Mouse (Mus musculus) forebrain, embryonic 16.5 days (tissue): ENCODE results near the gene Apex1. TPM values are rescaled to one million over a fixed set of nuclear protein-coding genes. Genes with fewer than 3 reads are reported as not detected.
"Not testable (repeated sequence)": the region's sequence is repeated elsewhere in the genome, so short reads cannot be mapped to it uniquely, and the experiment has no call there.

Source experiments
- ATAC-seq: fragments of 200-750 bp; cut with Nextera tagmentation; 2 replicates; pipeline ENCODE4 v1.8.0; 2017; ENCODE audit warnings: mild to moderate bottlenecking, moderate library complexity
- H3K27ac ChIP-seq: fragments of 300-500 bp; sonication (generic); 2 replicates; pipeline ENCODE4 v1.5.1; 2014; ENCODE audit warnings: low read length, control low read depth
- H3K27me3 ChIP-seq: fragments of 300-500 bp; sonication (generic); replicated peaks from 2 replicates; pipeline ENCODE4 v1.6.1; 2014; ENCODE audit warnings: low read length; ENCODE audit not compliant: control insufficient read depth, insufficient read depth
- H3K36me3 ChIP-seq: fragments of 300-500 bp; sonication (generic); 2 replicates; pipeline ENCODE4 v1.6.1; 2014; ENCODE audit not compliant: control insufficient read depth, insufficient read depth
- H3K4me1 ChIP-seq: fragments of 300-500 bp; sonication (generic); replicated peaks from 2 replicates; pipeline ENCODE4 v1.6.1; 2014; ENCODE audit warnings: low read length; ENCODE audit not compliant: control insufficient read depth, insufficient read depth
- H3K4me2 ChIP-seq: fragments of 300-500 bp; sonication (generic); 2 replicates; pipeline ENCODE4 v1.6.1; 2014; ENCODE audit warnings: mild to moderate bottlenecking, low read length, control low read depth
- H3K4me3 ChIP-seq: fragments of 300-500 bp; sonication (generic); replicated peaks from 2 replicates; pipeline ENCODE4 v1.5.1; 2014; ENCODE audit warnings: mild to moderate bottlenecking, low read length, control low read depth
- H3K9ac ChIP-seq: fragments of 300-500 bp; sonication (generic); replicated peaks from 2 replicates; pipeline ENCODE4 v1.6.1; 2014; ENCODE audit warnings: low read depth, low read length, control low read depth
- H3K9me3 ChIP-seq: fragments of 300-500 bp; sonication (generic); 2 replicates; pipeline ENCODE4 v1.6.1; 2016; ENCODE audit warnings: low read length; ENCODE audit not compliant: control insufficient read depth
- WGBS: fragments of 180-500 bp; shearing (Covaris S2); extraction: QIAGEN DNeasy Blood & Tissue Kit; methylation state at CpG from one replicate; pipeline ENCODE4 v1.1.7; 2014; 5-methylcytosine and 5-hydroxymethylcytosine counted together
- polyA plus RNA-seq: library from polyadenylated mRNA; unstranded; fragments of >200 nt; fragmentation: Nextera tagmentation; extraction: Ambion mirVana; gene quantifications from 2 replicates; pipeline ENCODE4 v1.2.1, GENCODE M21; 2015

Gene Apex1
- polyA plus RNA-seq, 1 experiment from 2014 or later: 265 TPM

DNA sequence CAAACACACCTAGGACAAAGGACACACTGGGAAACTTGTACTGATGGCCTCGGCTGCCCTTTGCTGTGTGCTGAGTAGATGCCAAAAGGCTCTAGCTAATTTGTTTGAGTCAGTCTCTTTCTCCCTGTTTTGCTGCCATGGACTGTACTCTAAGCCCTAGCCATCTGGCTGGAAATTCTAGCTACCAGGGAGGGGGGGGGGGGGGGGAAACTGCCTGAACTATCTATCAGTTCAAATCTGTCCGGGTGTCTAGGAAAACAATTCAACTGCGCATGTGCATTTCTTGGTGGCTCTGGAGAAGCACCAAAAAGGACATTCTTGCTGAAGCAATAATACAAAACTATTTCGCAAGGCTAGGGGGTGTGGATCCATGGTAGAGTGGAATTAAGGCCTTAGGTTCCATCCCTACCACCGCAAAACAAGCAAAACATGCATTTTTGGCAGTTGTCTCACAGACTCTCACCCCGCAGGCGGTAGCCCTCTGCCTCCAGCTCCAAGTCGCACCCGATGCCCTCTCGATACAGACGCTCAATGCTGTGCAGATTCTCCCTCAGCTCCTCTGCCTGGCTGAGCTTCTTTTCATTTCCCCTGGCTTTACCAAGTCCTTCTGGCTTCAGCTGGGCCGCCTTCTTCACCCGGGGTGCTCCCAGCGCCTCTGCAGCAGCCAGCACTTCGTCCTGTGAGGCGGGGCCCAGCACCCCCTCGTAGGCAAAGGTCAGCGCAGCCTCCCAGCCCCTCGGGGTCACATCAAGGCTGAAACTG lies 28.6 kb upstream of the Apex1 start:
- H3K36me3 ChIP-seq: no peaks in the 10 kb centered on the region
- WGBS: 19% methylated on average over 19 of the region's 19 CpGs
- H3K27ac ChIP-seq: no peak overlapping the region
- peak overlapping the region; percentile 63 for H3K9ac ChIP-seq
- H3K4me2 ChIP-seq: peak overlapping the region; percentile 94
- no peaks in the 10 kb centered on the region for H3K9me3 ChIP-seq
- H3K4me1 ChIP-seq: peaks cover 14% of the 10 kb centered on the region
- H3K27me3 ChIP-seq: no peaks in the 10 kb centered on the region
- ATAC-seq: peak; percentile 53
- H3K4me3 ChIP-seq: peak overlapping the region; percentile 54

DNA sequence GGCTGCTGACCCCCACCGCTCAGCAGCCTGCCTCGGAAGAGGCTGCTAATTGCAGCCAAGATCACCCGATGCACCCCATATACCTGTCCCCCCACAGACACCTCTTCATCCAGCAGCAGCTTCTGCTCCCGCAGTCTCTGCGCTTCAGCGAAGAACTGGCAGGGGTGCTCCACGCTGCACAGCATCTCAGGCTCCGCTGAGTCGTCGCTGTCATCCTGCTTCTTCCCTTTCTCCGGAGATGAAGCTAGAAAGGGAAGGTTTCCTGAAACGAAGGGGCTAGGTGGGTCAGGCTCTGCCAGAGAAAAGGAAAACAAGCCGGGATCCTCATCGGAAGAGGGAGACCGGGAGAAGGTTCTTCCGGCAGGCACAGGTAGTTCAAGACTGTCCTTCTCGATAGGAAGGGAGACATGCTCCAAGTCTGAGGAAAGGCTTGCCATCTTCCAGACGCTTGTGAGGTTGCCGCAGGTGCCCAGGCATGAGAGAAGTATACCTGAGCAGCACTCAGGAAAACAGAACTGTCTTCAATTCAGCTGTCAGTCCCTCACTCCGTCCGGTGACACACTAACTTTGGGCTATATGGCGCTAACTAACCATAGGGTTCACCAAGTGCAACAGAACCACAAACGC lies 27.9 kb upstream of the Apex1 start:
- peak overlapping the region; percentile 94 for H3K4me2 ChIP-seq
- 14% methylated on average over 23 of the region's 23 CpGs for WGBS
- no peaks in the 10 kb centered on the region for H3K9me3 ChIP-seq
- peaks cover 14% of the 10 kb centered on the region for H3K4me1 ChIP-seq
- peak overlapping the region; percentile 63 for H3K9ac ChIP-seq
- peak; percentile 84 for ATAC-seq
- H3K4me3 ChIP-seq: peak overlapping the region; percentile 54
- H3K27me3 ChIP-seq: no peaks in the 10 kb centered on the region
- H3K36me3 ChIP-seq: no peaks in the 10 kb centered on the region
- no peak overlapping the region for H3K27ac ChIP-seq

DNA sequence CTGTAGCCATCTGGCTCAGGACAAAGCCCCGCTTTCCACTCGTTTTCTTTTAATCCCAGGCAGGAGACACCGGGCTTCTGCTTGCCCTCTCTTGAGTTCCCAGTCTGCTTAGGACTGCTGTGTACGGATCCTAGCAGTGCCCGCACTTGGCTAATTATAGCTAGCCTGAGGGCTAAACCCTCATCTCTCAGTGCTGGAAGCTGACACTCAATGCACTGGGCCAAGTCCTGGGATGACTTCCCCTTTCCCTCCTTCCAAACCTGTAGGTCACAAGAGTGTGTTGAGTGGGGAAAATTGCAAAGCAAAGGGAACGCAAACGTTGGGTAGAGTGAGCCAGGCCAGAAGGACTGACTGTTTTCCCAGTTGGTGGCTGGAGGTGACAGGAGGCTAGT lies 27.4 kb upstream of the Apex1 start, which contains the start of gene Klhl33:
Gene Klhl33 (minus strand): TSS at position 134 of the 392 bp plus-strand sequence.
- Histone ChIP-seq H3K4me2 (peak within 1 kb of the TSS; percentile 94), H3K9me3 (no peaks in the 10 kb centered on the region), H3K4me1 (peaks cover 14% of the 10 kb centered on the region), H3K9ac (peak within 1 kb of the TSS; percentile 63), H3K36me3 (no peaks in the 10 kb centered on the region), H3K27ac (no peak within 1 kb of the TSS), H3K4me3 (peak within 1 kb of the TSS; percentile 54), H3K27me3 (no peaks in the 10 kb centered on the region)
- ATAC-seq: 0 out of 2 replicates have a peak, but pooled peaks have one; percentile 11
- WGBS: 34% methylated on average over 7 of the region's 7 CpGs

DNA sequence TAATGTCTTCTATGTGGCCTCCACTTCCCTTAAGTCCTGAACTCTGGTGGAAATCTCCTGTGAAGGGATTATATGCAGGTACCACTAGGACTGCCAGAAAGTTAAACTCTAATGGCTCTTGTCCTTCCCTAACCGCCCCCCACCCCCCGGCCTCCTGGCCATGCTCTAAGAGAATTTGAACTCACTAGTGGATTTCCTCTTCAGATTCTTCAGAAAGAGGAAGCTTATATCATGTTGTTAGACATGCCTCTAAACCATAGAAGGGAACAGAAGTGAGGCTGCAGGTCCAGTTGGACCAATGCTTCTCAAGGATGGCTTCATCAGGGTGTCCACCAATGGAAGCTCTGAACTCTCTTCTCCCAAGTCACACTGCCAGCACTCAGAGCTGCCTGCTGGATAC lies 26.8 kb upstream of the Apex1 start:
- not testable (repeated sequence) for ATAC-seq, H3K4me2 ChIP-seq, H3K27ac ChIP-seq, H3K4me3 ChIP-seq, H3K27me3 ChIP-seq, H3K9ac ChIP-seq, H3K36me3 ChIP-seq, H3K9me3 ChIP-seq
- 96% methylated on average over 2 of the region's 2 CpGs for WGBS
- H3K4me1 ChIP-seq: peaks cover 14% of the 10 kb centered on the region

DNA sequence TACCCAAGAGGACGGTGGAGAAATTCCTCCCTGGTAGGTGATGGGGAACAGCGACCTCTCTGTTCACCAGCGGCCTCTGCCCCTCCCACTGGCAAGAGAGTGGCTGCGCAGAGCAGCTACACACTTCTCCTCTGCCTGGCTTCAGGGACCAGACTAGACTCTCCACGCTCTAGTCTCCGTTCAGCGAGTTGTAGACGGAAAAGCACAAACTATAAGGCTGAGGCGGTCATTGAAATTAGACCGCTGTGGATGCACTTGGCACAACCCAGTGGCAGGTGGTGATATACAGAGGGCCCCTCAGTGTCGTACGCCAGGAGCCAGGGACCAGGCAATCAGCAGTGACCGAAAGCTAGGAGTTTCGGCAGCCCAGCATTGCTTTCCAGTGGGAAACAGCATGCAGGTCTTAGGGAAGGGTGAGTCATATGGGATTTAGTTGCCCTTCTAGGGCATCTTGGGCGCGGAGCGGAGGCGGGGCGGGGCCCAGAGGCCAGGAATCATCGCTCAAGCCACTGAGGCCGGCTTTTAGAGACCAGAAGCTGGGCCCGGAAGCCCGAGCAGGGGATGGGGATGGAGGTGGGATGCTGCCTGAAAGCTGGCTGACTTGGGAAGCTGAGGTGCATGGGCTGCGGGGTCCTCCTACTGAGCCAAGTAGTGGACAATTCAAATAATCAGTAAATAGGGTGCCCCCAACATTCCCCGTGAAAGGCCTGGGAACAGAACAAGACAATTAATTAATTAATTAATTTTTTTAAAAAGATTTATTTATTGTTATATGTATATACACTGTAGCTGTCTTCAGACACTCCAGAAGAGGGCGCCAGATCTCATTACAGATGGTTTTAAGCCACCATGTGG lies 20.6 kb upstream of the Apex1 start:
- H3K27me3 ChIP-seq: no peaks in the 10 kb centered on the region
- no peaks in the 10 kb centered on the region for H3K9me3 ChIP-seq
- no peaks in the 10 kb centered on the region for H3K36me3 ChIP-seq
- ATAC-seq: peak; percentile 89
- peaks cover 8% of the 10 kb centered on the region for H3K4me1 ChIP-seq
- peak overlapping the region; percentile 59 for H3K4me2 ChIP-seq
- peak overlapping the region; percentile 28 for H3K9ac ChIP-seq
- 5% methylated on average over 26 of the region's 26 CpGs for WGBS
- no peak overlapping the region for H3K27ac ChIP-seq
- peak overlapping the region; percentile 42 for H3K4me3 ChIP-seq

DNA sequence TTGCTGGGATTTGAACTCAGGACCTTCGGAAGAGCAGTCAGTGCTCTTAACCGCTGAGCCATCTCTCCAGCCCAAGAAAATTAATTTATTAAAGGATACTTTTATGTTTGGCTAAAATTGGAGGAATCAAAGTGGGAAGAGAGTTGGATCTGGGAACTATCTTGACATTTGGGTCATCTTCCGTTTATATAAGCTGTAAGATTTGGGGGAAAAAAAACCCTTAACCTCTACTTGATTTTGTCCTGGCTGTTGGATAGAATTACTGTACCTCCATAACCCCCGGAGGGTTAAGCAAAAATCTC lies 20.0 kb upstream of the Apex1 start:
- 80% methylated on average over 4 of the region's 4 CpGs for WGBS
- Histone ChIP-seq H3K4me1 (peaks cover 8% of the 10 kb centered on the region), H3K27me3 (no peaks in the 10 kb centered on the region), H3K36me3 (no peaks in the 10 kb centered on the region), H3K4me3 (no peak overlapping the region), H3K9ac (no peak overlapping the region), H3K9me3 (no peaks in the 10 kb centered on the region), H3K27ac (no peak overlapping the region), H3K4me2 (no peak overlapping the region)
- no peak for ATAC-seq

DNA sequence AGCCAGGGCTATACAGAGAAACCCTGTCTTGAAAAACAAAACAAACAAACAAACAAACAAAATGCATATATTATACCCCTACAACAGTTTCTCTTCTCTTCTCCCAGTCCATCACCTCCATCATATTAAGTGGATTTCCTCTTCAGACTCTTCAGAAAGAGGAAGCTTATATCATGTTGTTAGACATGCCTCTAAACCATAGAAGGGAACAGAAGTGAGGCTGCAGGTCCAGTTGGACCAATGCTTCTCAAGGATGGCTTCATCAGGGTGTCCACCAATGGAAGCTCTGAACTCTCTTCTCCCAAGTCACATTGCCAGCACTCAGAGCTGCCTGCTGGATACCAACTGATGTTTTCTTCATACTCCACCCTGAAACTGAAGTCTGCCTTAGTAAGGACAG lies 19.4 kb upstream of the Apex1 start:
- not testable (repeated sequence) for H3K27ac ChIP-seq, H3K4me2 ChIP-seq, H3K9ac ChIP-seq, H3K4me1 ChIP-seq, H3K36me3 ChIP-seq, H3K27me3 ChIP-seq, H3K9me3 ChIP-seq, H3K4me3 ChIP-seq, ATAC-seq

DNA sequence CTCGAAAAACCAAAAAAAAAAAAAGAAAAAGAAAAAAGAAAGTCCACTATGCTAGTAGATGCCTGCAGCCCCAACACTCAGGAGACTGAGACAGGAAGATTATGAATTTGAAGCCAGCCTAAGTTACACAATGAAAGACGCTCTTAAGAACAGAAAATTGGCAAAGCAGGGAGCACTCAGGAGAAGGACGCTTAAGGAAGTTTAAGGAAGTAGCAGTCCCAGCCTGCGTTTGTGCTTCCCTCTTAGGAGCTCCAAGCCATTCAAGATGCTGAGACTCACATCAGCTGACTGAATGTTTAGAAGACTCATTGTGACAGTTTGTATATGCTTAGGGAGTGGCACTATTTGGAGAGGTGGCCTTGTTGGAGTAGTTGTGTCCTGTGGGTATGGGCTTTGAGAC lies 16.6 kb upstream of the Apex1 start:
- Histone ChIP-seq H3K27ac (no peak overlapping the region), H3K4me2 (no peak overlapping the region), H3K36me3 (peaks cover 12% of the 10 kb centered on the region), H3K4me1 (peaks cover 8% of the 10 kb centered on the region), H3K9ac (no peak overlapping the region), H3K9me3 (no peaks in the 10 kb centered on the region), H3K27me3 (no peaks in the 10 kb centered on the region), H3K4me3 (no peak overlapping the region)
- no peak for ATAC-seq
- WGBS: 81% methylated on average over 4 of the region's 4 CpGs

DNA sequence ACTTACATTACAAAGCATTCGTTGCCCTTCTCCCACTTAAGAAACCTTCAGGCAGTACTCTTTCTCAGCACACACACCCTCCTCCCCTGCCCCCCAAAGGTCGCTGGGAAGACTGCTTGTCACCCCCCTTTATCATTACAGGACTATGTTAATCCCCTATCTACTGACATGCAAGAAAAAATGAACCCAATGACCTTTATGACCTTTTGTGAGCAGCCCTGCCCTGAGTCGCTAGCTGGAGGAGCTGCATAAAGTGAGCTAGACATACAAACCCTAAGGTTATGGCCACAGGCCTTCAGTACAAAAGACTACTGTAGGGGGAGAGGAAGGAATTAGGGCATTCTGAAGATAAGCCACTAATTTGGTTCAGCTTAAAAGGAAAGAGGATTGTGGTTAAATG lies 13.4 kb upstream of the Apex1 start:
- Histone ChIP-seq H3K4me2 (no peak overlapping the region), H3K36me3 (peaks cover 31% of the 10 kb centered on the region), H3K4me1 (no peaks in the 10 kb centered on the region), H3K9me3 (no peaks in the 10 kb centered on the region), H3K9ac (no peak overlapping the region), H3K27me3 (no peaks in the 10 kb centered on the region), H3K4me3 (no peak overlapping the region), H3K27ac (no peak overlapping the region)
- no peak for ATAC-seq
- 46% methylated on average over 3 of the region's 3 CpGs for WGBS
